In the genomic region with DNA sequence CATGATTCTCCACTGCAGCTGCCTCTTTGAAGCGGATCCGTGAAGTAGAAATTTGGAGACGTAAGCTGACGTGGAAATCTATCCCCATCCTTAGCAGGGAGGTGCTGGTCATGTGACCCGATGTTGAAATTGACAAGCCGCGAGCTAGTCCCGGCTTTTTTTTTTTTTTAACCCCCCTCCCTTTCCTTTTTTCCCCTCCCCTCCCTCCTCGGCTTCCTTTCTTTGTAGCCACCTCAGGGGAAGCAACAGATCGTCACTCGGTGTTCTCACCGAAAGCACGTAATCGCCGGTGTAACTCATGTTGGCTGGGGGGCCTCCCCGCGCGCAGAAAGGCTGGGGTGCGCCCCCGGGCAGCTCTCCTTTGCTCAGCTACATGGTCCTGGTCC, we compare ENCODE assay signal across 9 mouse cellular contexts. TPM values are rescaled to one million over a fixed set of nuclear protein-coding genes. Genes with fewer than 3 reads are reported as not detected.
DNase-seq lines count a peak whose midpoint lies in the region; ATAC-seq and TF ChIP-seq lines count a peak whose summit lies in the region.
"Had no signal": no experiment of that assay in that cellular context is flagged by ENCODE, and none has a peak within 500 bp of the region (broad histone marks: within the 10 kb centered on the region; RNA-seq: fewer than 3 reads in every experiment).

A gene (minus strand): TSS at position 54 of the 386 bp plus-strand sequence.

- DNase-seq in liver, embryonic 11.5 days (ENCODE audit: low spot score): no peak
- no peak for DNase-seq in liver
- DNase-seq in thymus, postnatal 14 days: no peak
- DNase-seq in embryo, embryonic 10.5 days (ENCODE audit: low spot score): no peak
- DNase-seq: left cerebral cortex, postnatal 4 days had no signal

- H3K4me3 ChIP-seq in liver, embryonic 11.5 days (ENCODE audit: low read depth, low read length): 0 out of 2 replicates have a peak within 1 kb of the TSS, but pooled peaks have one; percentile 10
- H3K4me3 ChIP-seq in bone marrow macrophage, adult 2 months (ENCODE audit: insufficient read depth, low read length): peak within 1 kb of the TSS; percentile 11; the same call in 1 of the 2 replicates
- H3K4me3 ChIP-seq in intestine, postnatal 0 days (ENCODE audit: low read depth, low read length): peak within 1 kb of the TSS; percentile 30
- H3K4me3 ChIP-seq in neural tube, embryonic 13.5 days: peak within 1 kb of the TSS; percentile 38

- H3K27ac ChIP-seq in liver, embryonic 11.5 days (ENCODE audit: low read depth, low read length): no peak within 1 kb of the TSS
- H3K27ac ChIP-seq in bone marrow macrophage, adult 2 months (ENCODE audit: insufficient read depth, low read depth, low read length): no peak within 1 kb of the TSS
- H3K27ac ChIP-seq in intestine, postnatal 0 days (ENCODE audit: low read depth, low read length): no peak within 1 kb of the TSS
- H3K27ac ChIP-seq in neural tube, embryonic 13.5 days (replicated peaks): peak within 1 kb of the TSS; percentile 78

- no peaks in the 10 kb centered on the region for H3K9me3 ChIP-seq in liver, embryonic 11.5 days (ENCODE audit: control insufficient read depth, low read length)
- no peaks in the 10 kb centered on the region for H3K9me3 ChIP-seq in intestine, postnatal 0 days (ENCODE audit: control insufficient read depth)
- H3K9me3 ChIP-seq in neural tube, embryonic 13.5 days: no peaks in the 10 kb centered on the region

- TF ChIP-seq POLR2A in bone marrow macrophage, adult 2 months (IDR thresholded peaks at IDR 0.05; ENCODE audit: borderline replicate concordance, low read depth, low read length): no peak

- no peak within 1 kb of the TSS for H3K9ac ChIP-seq in liver, embryonic 11.5 days (ENCODE audit: low read depth, low read length)
- H3K9ac ChIP-seq in intestine, postnatal 0 days (ENCODE audit: low read depth, low read length): peak within 1 kb of the TSS; percentile 13; the same call in 1 of the 2 replicates
- peak within 1 kb of the TSS; percentile 71 for H3K9ac ChIP-seq in neural tube, embryonic 13.5 days

- TF ChIP-seq CTCF in bone marrow macrophage, adult 2 months (IDR thresholded peaks at IDR 0.05; ENCODE audit: low read depth, low read length): no peak
- TF ChIP-seq CTCF in intestine, postnatal 0 days (IDR thresholded peaks at IDR 0.05; ENCODE audit: low read depth): no peak

- peaks cover 100% of the 10 kb centered on the region for H3K27me3 ChIP-seq in liver, embryonic 11.5 days (replicated peaks; ENCODE audit: control insufficient read depth, insufficient read depth, low read length)
- peaks cover 98% of the 10 kb centered on the region for H3K27me3 ChIP-seq in intestine, postnatal 0 days (replicated peaks; ENCODE audit: control insufficient read depth, insufficient read depth, low read length)
- peaks cover 98% of the 10 kb centered on the region for H3K27me3 ChIP-seq in neural tube, embryonic 13.5 days

- no peak for ATAC-seq in liver, embryonic 11.5 days (replicated peaks; ENCODE audit: low FRiP score)
- ATAC-seq in intestine, postnatal 0 days: no peak
- no peak for ATAC-seq in neural tube, embryonic 13.5 days (ENCODE audit: low read depth)

- WGBS in liver, embryonic 11.5 days: 1% methylated on average over 20 of the region's 20 CpGs
- WGBS in intestine, postnatal 0 days: under 1% methylated on average over 20 of the region's 20 CpGs
- WGBS in neural tube, embryonic 13.5 days: 1% methylated on average over 20 of the region's 20 CpGs

- no peak within 1 kb of the TSS for H3K4me2 ChIP-seq in liver, embryonic 11.5 days
- peak within 1 kb of the TSS; percentile 40 for H3K4me2 ChIP-seq in intestine, postnatal 0 days (replicated peaks; ENCODE audit: low read depth)
- peak within 1 kb of the TSS; percentile 49 for H3K4me2 ChIP-seq in neural tube, embryonic 13.5 days

- H3K4me1 ChIP-seq in liver, embryonic 11.5 days (replicated peaks; ENCODE audit: control insufficient read depth, insufficient read depth, low read length): no peaks in the 10 kb centered on the region
- H3K4me1 ChIP-seq in bone marrow macrophage, adult 2 months (ENCODE audit: control insufficient read depth, insufficient read depth, low read length): no peaks in the 10 kb centered on the region
- H3K4me1 ChIP-seq in intestine, postnatal 0 days (replicated peaks; ENCODE audit: control insufficient read depth, insufficient read depth, low read length): no peaks in the 10 kb centered on the region
- H3K4me1 ChIP-seq in neural tube, embryonic 13.5 days (replicated peaks): peaks cover 11% of the 10 kb centered on the region

- H3K36me3 ChIP-seq in liver, embryonic 11.5 days (ENCODE audit: control insufficient read depth, insufficient read depth, low read length): no peaks in the 10 kb centered on the region
- H3K36me3 ChIP-seq in intestine, postnatal 0 days (ENCODE audit: control insufficient read depth, insufficient read depth): no peaks in the 10 kb centered on the region; the same call in 1 of the 2 replicates
- H3K36me3 ChIP-seq in neural tube, embryonic 13.5 days: no peaks in the 10 kb centered on the region

RNA-seq across cellular contexts. Expression of the gene that starts here (rescaled TPM):
- 0.18 and 0.26 TPM in 2 replicates for polyA plus RNA-seq in liver, embryonic 11.5 days (2014; fragmentation: Nextera tagmentation; extraction: Ambion mirVana)
- 0.25 TPM in 1 of 2 replicates, not detected in the other for polyA plus RNA-seq in bone marrow macrophage, adult 2 months (2012; ENCODE audit: insufficient read depth, insufficient read length, missing spikeins)
- 1.1 TPM in 1 of 2 replicates, not detected in the other for polyA plus RNA-seq in intestine, postnatal 0 days (2015; fragmentation: Nextera tagmentation; extraction: Ambion mirVana)
- polyA plus RNA-seq in neural tube, embryonic 13.5 days (2015; fragmentation: Nextera tagmentation; extraction: Ambion mirVana): 4.7 and 5.7 TPM in 2 replicates
- polyA plus RNA-seq: hindbrain, embryonic 11.5 days had no signal
